Mouse (Mus musculus) hindbrain, embryonic 11.5 days (tissue): ENCODE measurements around the gene Sptbn1. TPM values are rescaled to one million over a fixed set of nuclear protein-coding genes. Genes with fewer than 3 reads are reported as not detected.

Source experiments
- ATAC-seq: fragments of 200-750 bp; cut with Nextera tagmentation; 2 replicates; pipeline ENCODE4 v1.8.0; 2017; ENCODE audit warnings: mild to moderate bottlenecking, moderate TSS enrichment, moderate library complexity; ENCODE audit not compliant: low FRiP score
- DNase-seq: peaks from one replicate; pipeline ENCODE4 v3.0.0-alpha.2; 2015; ENCODE audit warnings: low spot score
- H3K27ac ChIP-seq: fragments of 300-500 bp; sonication (generic); 2 replicates; pipeline ENCODE4 v1.5.1; 2014; ENCODE audit warnings: mild to moderate bottlenecking, low read depth, low read length
- H3K27me3 ChIP-seq: fragments of 300-500 bp; sonication (generic); 2 replicates; pipeline ENCODE4 v1.6.1; 2014; ENCODE audit warnings: mild to moderate bottlenecking, low read length, moderate library complexity, mixed read lengths; ENCODE audit not compliant: control insufficient read depth, insufficient read depth
- H3K36me3 ChIP-seq: fragments of 300-500 bp; sonication (generic); 2 replicates; pipeline ENCODE4 v1.6.1; 2014; ENCODE audit warnings: mild to moderate bottlenecking, low read length, moderate library complexity, mixed read lengths; ENCODE audit not compliant: control insufficient read depth, insufficient read depth
- H3K4me1 ChIP-seq: fragments of 300-500 bp; sonication (generic); replicated peaks from 2 replicates; pipeline ENCODE4 v1.6.1; 2014; ENCODE audit warnings: low read length, mixed read lengths; ENCODE audit not compliant: control insufficient read depth, insufficient read depth
- H3K4me2 ChIP-seq: fragments of 300-500 bp; sonication (generic); replicated peaks from 2 replicates; pipeline ENCODE4 v1.6.1; 2014; ENCODE audit warnings: mild to moderate bottlenecking, low read depth, low read length
- H3K4me3 ChIP-seq: fragments of 300-500 bp; sonication (generic); 2 replicates; pipeline ENCODE4 v1.5.1; 2014; ENCODE audit warnings: low read depth, low read length
- H3K9ac ChIP-seq: fragments of 300-500 bp; sonication (generic); 2 replicates; pipeline ENCODE4 v1.6.1; 2014; ENCODE audit warnings: low read depth, low read length
- H3K9me3 ChIP-seq: fragments of 300-500 bp; sonication (generic); 2 replicates; pipeline ENCODE4 v1.6.1; 2016; ENCODE audit warnings: low read length; ENCODE audit not compliant: control insufficient read depth
- WGBS: fragments of 180-500 bp; shearing (Covaris S2); extraction: QIAGEN DNeasy Blood & Tissue Kit; methylation state at CpG from one replicate; pipeline ENCODE4 v1.1.7; 2014; 5-methylcytosine and 5-hydroxymethylcytosine counted together
- polyA plus RNA-seq: library from polyadenylated mRNA; unstranded; fragments of >200 nt; fragmentation: Nextera tagmentation; extraction: Ambion mirVana; gene quantifications from 2 replicates; pipeline ENCODE4 v1.2.1, GENCODE M21; 2014

Gene Sptbn1
- polyA plus RNA-seq, 1 experiment from 2014 or later, result 106 TPM

GRCm38 (mm10) chr11:30244172-30244571, 23.8 kb downstream of the Sptbn1 start:
- Histone ChIP-seq H3K27me3 (no peaks in the 10 kb centered on the region), H3K36me3 (no peaks in the 10 kb centered on the region), H3K4me1 (no peaks in the 10 kb centered on the region), H3K9ac (no peak overlapping the region), H3K4me2 (no peak overlapping the region), H3K4me3 (no peak overlapping the region), H3K27ac (no peak overlapping the region), H3K9me3 (no peaks in the 10 kb centered on the region)
- DNase-seq, result no peak
- WGBS, result 77% methylated on average over 1 of the region's 1 CpGs
- ATAC-seq, result no peak

DNA sequence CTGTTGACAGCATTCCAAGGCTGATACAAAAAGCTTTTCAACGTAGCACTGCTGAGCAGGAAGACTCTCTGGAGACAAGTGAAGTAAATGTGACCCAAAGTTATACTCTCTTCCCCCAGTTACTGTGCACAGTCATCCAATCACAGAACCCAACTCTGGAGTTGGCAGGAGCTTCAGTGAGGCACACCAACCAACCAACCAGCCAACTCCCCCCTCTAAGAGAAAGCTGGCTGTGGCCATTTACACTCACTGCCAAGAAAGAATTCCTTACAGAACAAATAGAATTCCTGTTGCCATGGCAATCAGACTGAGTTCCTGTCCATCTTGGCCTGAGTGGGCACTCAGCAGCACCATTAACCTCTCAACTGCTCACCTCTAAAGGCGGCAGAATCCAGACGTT, 24.4 kb downstream of the Sptbn1 start:
- Histone ChIP-seq H3K4me2 (no peak overlapping the region), H3K27me3 (no peaks in the 10 kb centered on the region), H3K4me3 (no peak overlapping the region), H3K9ac (no peak overlapping the region), H3K27ac (no peak overlapping the region), H3K36me3 (no peaks in the 10 kb centered on the region), H3K4me1 (no peaks in the 10 kb centered on the region), H3K9me3 (no peaks in the 10 kb centered on the region)
- 73% methylated on average over 3 of the region's 3 CpGs for WGBS
- DNase-seq, result no peak
- 0 out of 2 replicates have a peak, but pooled peaks have one; percentile 38 for ATAC-seq

DNA sequence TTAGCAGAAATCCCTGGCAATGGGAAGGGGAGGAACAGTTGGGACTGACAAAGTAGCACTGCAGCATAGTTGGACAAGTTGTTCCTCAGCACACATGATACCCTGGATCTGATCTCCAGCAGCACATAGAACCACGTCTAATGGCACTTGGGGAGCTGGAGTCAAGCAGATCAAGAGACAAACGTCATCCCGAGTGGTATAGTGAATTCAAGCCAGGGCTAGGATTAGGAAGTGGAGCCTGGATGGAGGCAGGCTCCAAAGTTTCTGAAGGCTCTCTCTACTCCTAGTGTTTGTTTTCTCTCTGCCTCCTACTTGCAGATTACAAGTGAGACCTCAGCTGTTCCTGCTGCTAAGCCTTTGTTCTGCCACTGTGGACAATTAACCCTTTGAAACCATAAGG, 27.1 kb downstream of the Sptbn1 start:
- H3K27me3 ChIP-seq, result no peaks in the 10 kb centered on the region

GRCm38 (mm10) chr11:30237960-30238359, 30.0 kb downstream of the Sptbn1 start:
- 64% methylated on average over 4 of the region's 4 CpGs for WGBS
- ATAC-seq, result no peak
- H3K27ac ChIP-seq, result no peak overlapping the region

More for the DNA sequence above, 27.1 kb downstream of the Sptbn1 start:
- no peak overlapping the region for H3K4me2 ChIP-seq
- no peak for ATAC-seq
- no peaks in the 10 kb centered on the region for H3K4me1 ChIP-seq
- no peak for DNase-seq
- H3K9ac ChIP-seq, result no peak overlapping the region
- no peaks in the 10 kb centered on the region for H3K9me3 ChIP-seq
- 47% methylated on average over 3 of the region's 3 CpGs for WGBS
- H3K4me3 ChIP-seq, result no peak overlapping the region
- H3K36me3 ChIP-seq, result no peaks in the 10 kb centered on the region
- no peak overlapping the region for H3K27ac ChIP-seq

GRCm38 (mm10) chr11:30236681-30237242, 31.2 kb downstream of the Sptbn1 start:
- H3K27ac ChIP-seq, result no peak overlapping the region
- DNase-seq (no peak), ATAC-seq (no peak)
- H3K4me1 ChIP-seq, result no peaks in the 10 kb centered on the region
- WGBS, result 89% methylated on average over 4 of the region's 4 CpGs
- H3K27me3 ChIP-seq, result no peaks in the 10 kb centered on the region
- H3K4me3 ChIP-seq, result no peak overlapping the region
- no peaks in the 10 kb centered on the region for H3K36me3 ChIP-seq
- no peak overlapping the region for H3K9ac ChIP-seq
- no peaks in the 10 kb centered on the region for H3K9me3 ChIP-seq
- no peak overlapping the region for H3K4me2 ChIP-seq

More at GRCm38 (mm10) chr11:30237960-30238359, 30.0 kb downstream of the Sptbn1 start:
- peak; percentile 23 for DNase-seq
- H3K4me3 ChIP-seq, result no peak overlapping the region
- H3K9ac ChIP-seq, result no peak overlapping the region
- no peak overlapping the region for H3K4me2 ChIP-seq
- H3K4me1 ChIP-seq, result no peaks in the 10 kb centered on the region
- no peaks in the 10 kb centered on the region for H3K27me3 ChIP-seq
- H3K36me3 ChIP-seq, result no peaks in the 10 kb centered on the region
- H3K9me3 ChIP-seq, result no peaks in the 10 kb centered on the region

DNA sequence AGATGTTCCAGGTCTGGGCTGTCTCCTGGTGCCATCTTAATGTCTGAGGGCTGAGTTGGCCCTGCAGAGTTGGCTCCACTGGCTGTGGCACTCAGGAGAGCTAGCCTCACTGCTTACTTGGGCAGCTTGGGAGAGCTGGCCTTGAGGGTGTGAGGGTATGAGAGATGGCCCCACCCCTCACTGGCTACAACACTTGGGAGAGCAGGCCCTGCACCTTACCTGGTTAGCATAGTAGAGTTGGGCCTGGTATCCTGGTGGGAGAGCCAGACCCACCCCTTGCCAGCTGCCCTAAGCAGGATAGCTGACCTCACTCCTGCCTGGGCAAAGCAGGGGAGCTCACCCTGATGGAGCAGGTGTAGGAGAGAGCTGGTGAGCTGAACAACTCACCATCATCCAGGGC, 32.3 kb downstream of the Sptbn1 start:
- no peak for ATAC-seq
- H3K4me2 ChIP-seq, result no peak overlapping the region
- no peak overlapping the region for H3K4me3 ChIP-seq
- no peaks in the 10 kb centered on the region for H3K27me3 ChIP-seq
- no peaks in the 10 kb centered on the region for H3K4me1 ChIP-seq
- no peak overlapping the region for H3K9ac ChIP-seq
- no peak for DNase-seq
- H3K27ac ChIP-seq, result no peak overlapping the region
- no peaks in the 10 kb centered on the region for H3K9me3 ChIP-seq
- no peaks in the 10 kb centered on the region for H3K36me3 ChIP-seq

DNA sequence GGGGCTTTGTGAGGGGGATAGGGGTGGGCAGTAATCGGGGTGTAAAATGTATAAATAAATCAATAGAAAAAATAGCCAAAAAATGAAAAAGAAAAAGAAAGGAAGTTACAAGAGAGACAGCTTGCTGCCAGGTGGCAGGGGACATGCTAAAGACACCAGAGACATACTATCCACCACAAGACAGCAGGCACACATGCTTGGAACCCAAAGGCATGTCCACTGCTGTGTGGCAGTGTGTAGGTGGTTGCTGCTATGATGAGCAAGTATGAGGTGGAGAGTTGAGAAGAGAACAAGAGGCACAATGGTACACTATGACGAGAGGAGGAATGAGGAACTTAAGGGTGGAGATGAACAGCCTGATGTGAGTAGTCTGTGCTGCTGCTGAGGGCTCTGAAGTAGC, 32.8 kb downstream of the Sptbn1 start:
- DNase-seq (no peak), ATAC-seq (no peak)
- no peak overlapping the region for H3K4me2 ChIP-seq
- H3K36me3 ChIP-seq, result no peaks in the 10 kb centered on the region
- no peaks in the 10 kb centered on the region for H3K9me3 ChIP-seq
- WGBS, result 93% methylated on average over 2 of the region's 2 CpGs
- no peaks in the 10 kb centered on the region for H3K4me1 ChIP-seq
- H3K9ac ChIP-seq, result no peak overlapping the region
- H3K27ac ChIP-seq, result no peak overlapping the region
- H3K4me3 ChIP-seq, result no peak overlapping the region
- no peaks in the 10 kb centered on the region for H3K27me3 ChIP-seq

DNA sequence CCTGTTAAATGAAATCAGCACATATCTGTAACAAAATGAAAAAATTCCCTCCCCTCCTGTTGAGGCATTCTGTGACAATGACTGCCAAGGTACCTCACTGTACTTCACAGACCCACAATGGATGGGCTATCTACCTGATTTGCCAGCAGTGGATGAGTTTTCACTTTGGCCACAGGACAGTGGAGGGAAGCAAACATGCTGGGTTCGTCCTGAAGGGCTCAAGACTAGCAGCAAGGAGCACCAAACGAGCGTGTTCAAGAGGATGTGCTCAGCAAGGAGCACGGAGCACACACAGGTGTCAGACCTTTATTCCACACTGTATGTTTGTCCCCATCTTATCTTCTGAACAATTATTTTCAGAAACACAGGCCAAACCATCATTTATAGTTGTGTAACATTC, 34.0 kb downstream of the Sptbn1 start:
- Histone ChIP-seq H3K27ac (no peak overlapping the region), H3K36me3 (no peaks in the 10 kb centered on the region), H3K4me2 (no peak overlapping the region), H3K27me3 (no peaks in the 10 kb centered on the region), H3K4me1 (no peaks in the 10 kb centered on the region), H3K9ac (no peak overlapping the region), H3K4me3 (no peak overlapping the region), H3K9me3 (no peaks in the 10 kb centered on the region)
- DNase-seq (no peak), ATAC-seq (no peak)
- 88% methylated on average over 4 of the region's 4 CpGs for WGBS

DNA sequence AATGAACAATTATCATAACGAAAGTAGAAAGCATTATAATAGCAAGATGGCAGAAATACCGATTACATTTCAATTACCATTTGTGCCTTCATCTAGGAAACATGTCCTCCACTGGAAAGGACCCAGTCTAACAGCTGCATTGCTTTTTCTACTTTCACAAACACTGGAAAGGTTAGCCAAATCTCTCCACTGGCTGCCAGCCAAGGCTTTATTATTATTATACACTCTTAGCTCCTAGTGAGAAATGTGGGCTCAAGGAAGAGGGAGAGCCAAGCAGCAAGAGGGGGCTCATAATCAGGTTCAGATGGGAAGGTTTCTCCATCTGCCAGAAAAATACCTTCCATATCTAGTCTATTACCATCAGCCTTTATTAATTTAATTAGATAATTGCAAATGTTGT, 35.9 kb downstream of the Sptbn1 start:
- ATAC-seq, result no peak
- Histone ChIP-seq H3K9ac (no peak overlapping the region), H3K27me3 (no peaks in the 10 kb centered on the region), H3K4me2 (no peak overlapping the region), H3K4me1 (no peaks in the 10 kb centered on the region), H3K36me3 (no peaks in the 10 kb centered on the region), H3K4me3 (no peak overlapping the region), H3K9me3 (no peaks in the 10 kb centered on the region), H3K27ac (no peak overlapping the region)
- no peak for DNase-seq
- 90% methylated on average over 2 of the region's 2 CpGs for WGBS
